Mouse (Mus musculus) thymus, postnatal 36 days (tissue): ENCODE measurements around the gene Synrg.

Experiments
- DNase-seq, 2 experiments: peaks; one replicate each; pipeline ENCODE4 v3.0.0; 2022; ENCODE audit warnings: mixed read lengths in 2 of 2

Synrg gene

GRCm38 (mm10) chr11:84078601-84079000, 114.4 kb downstream of the Synrg start:
- no peak for DNase-seq

- no peak for DNase-seq
Observed at GRCm38 (mm10) chr11:84079361-84079760, 115.1 kb downstream of the Synrg start.

GRCm38 (mm10) chr11:84079887-84080286, 115.7 kb downstream of the Synrg start:
- DNase-seq = no peak

GRCm38 (mm10) chr11:84080327-84080726, 116.1 kb downstream of the Synrg start:
- no peak for DNase-seq

GRCm38 (mm10) chr11:84081901-84082300, 117.7 kb downstream of the Synrg start:
- DNase-seq = no peak

GRCm38 (mm10) chr11:84090572-84090971, 126.3 kb downstream of the Synrg start:
- no peak for DNase-seq
